Mouse (Mus musculus) regulatory T cell (primary cell): ENCODE data around the gene Lrrn2.

Experiments
- in situ Hi-C: fragments of 300-600 bp; cut with MboI, MseI; formaldehyde crosslinking; loops from one replicate; pipeline ENCODE4 v1.15.1; 2025; ENCODE audit warnings: high pct_unique_total_duplicates

The Lrrn2 gene

DNA sequence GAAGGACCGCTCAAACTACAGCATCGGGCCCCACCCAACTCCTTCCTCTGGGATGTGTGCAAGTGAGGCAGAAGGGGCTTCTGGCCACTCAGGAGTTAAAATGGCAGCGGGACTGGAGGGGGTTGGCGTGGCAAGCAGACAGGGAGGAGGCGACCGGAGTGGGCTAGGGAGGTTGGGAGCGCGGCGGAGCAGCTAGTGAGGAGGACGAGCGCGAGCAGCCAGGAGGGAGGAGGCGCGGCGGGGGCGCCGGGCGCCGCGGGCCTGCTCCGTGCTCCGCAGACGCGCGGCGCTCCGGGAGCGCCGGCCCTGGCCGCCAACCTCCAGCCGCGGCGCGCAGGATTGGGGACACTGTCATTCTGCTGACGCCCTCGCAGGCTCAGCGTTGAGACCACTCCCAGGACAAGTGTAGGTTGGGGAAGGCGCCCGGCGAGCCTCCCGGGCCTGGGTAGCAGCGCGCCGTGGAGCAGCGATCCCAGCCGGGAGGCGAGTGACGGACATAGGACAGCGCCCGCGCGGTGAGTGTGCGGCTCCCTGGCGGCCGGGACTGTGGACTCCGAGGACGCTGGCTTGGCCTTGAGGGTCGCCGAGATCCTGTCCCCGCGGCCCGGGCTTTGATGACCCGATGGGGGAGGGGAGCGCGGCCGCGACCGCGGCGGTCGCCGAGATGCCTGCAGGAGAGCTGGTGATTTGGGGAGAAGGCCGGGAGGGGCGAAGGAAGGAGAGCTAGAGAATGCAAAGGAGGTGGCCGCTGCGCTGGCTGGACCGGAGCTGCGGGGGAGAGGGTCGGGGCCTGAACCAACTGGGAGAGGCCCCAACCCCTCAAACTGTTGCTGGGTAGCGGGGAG is at the start of gene Lrrn2:
Gene Lrrn2, plus strand, starts transcription at position 113 of the 845 bp plus-strand sequence.
- in situ Hi-C loops = no loop called here

DNA sequence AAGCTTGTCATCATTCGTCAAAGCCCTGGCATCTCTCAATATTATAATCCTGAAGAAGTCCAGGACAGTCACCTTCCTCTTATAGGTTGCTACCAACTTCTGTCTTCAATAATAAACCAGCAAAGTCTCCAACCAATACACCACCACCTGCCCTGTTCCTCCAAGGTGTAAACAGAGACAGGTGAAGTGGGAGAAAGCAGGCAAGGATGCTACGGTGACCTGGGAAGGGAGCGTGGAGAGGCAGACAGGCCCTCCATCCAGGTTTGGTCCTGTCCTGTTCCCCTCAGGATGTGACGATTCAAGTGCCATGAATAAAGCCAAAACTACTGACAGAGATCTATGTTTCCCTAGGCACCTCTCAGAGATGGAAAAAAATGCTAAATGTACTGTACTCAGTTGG is 48.1 kb upstream of the Lrrn2 start:
- in situ Hi-C loops = no loop called here

DNA sequence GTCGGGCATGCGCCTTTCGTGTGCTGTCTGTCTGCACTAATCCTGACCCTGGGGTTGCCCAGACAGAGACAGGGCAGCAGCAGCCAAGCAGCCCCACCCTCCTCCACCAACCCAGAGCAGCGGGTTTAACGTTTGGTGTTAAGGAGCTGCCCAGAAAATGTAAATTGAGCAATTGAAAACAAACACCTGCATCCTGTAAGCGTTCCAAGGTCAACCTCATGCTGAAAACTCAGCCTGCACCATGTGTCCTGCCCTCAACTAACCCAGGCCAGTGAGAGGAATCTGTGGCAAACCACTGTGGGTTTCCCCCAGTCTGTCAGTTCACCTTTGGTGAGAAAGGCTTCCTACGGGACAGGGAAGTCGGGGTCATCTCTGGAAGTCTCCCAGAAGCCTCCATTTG is 46.0 kb upstream of the Lrrn2 start:
- in situ Hi-C loops = no loop called here

DNA sequence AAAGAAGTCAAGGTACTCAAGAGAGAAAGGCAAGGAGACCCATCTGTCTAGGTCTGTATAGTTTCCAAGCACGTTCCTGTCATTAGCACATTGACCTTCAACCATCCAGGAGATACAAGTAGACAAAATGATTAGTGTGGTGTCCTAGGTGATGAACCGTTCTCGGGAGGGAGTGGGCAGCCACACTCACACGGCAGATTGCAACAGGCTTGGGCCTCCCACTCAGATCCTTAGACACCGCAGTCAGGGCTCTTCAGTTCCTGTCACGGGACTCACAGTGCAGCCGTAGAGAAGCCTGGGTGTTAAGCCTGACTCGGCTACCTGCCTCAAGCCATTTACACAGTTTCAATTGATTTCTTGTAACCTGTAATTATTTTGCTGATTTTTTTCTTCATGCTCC is 43.2 kb upstream of the Lrrn2 start:
- in situ Hi-C loops = no loop called here

DNA sequence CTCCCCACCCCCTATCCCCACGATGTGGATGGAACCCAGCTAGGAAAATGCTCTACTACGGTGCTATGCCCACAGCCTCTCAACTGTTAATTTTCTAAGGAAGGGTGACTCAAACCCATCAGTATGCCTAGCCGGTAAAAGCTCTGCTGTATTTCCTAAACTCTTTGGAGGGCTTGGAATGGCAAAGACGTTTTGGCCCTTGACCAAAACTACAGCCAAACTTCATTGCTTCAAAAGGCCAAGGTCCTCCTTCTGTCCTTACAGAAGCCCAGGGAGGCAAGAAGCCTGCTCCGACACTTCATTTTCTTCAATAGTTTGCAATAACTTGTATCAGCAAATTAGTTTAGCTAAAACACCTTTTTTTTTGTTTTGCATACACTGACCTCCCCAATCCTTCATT is 42.4 kb upstream of the Lrrn2 start:
- in situ Hi-C loops = no loop called here

DNA sequence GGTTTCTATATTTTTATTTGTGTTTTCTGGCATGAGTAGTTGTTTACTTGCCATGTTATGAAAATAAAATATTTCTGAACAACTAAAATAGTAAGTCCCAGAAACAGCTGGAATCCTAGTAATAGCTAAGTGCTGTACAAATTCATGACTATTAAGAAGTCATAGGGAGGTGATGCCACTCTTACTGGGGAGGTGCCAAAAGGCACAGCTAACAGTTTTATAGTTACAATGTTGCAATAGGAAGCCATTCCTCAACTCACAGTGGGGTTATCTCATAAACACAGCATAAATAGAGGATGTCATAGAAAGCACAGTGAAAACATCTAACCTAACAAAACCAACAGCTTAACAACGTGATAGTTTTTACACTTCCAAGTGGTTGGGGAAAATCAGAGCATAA is 41.7 kb upstream of the Lrrn2 start:
- in situ Hi-C loops = no loop called here

DNA sequence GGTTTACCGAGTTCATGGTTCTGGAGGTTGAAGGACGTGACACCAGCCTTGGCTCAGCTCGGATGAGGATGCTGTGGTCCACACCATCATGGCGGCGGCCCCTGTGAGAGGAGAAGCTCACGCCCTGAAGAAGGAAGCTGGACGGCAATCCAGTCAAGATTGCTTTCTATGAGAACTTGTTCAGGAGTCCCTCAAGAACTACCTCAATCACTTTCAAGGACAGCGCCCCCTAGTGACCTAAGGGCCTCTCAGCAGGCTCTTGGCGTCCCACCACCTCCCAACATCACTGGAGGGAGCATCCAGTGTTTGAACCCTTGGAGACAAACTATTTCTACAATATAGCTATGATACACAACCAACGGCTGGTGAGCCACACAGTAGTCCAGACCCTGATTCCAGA is 36.5 kb upstream of the Lrrn2 start:
- in situ Hi-C loops = no loop called here

DNA sequence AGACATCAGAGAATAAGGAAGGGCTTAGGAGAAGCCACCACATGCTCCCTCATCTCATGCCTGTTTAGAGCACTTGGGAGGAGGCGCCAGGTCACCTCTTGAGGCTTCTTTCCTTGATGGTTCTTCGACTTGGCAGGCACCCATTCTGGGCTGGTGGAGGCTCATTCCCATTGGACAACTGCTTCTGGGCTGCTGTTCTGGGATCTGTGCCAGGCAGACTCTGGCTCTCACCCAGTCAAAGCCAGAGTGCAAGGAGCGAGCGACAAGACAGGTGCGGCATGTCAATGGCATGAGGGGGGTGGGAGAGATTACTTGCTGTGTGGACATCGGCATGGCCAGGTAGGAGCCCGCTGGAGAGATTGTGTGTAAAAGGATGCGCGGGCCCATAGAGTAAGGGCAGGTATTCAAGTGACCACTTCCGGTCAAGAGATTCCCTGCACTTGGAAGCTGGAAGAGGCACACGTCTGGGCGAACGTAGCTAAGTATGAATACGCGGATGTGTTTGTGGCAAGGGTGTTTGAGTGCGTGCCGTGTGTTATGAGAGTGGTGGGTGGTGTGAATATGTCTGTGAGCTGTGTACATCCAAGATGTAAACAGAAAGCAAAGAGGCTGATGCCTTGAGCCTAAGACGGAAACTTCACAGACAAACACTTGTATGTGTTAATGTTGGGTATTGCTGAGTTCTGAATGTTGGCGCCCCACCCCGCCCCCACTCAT is 35.8 kb upstream of the Lrrn2 start:
- in situ Hi-C loops = no loop called here

DNA sequence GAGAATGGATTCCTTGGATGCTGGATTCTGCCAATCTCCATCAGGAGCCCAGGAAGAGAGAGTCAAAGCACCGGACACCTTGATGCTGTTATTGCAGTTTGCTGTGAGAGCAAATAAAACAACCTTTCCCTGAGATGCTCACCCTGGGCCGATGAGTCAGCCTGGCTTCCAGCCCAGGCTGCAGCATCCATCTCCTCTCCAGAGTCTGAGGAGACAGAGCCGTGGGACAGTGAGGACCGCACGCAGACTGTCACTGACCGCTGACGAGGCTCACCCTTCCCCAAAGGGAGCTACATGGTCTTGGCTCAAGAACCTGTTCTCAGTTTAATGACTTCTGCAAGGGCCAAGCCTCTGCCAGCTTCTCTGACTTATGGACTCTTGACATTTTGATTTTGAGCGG is 34.3 kb upstream of the Lrrn2 start:
- in situ Hi-C loops = no loop called here

DNA sequence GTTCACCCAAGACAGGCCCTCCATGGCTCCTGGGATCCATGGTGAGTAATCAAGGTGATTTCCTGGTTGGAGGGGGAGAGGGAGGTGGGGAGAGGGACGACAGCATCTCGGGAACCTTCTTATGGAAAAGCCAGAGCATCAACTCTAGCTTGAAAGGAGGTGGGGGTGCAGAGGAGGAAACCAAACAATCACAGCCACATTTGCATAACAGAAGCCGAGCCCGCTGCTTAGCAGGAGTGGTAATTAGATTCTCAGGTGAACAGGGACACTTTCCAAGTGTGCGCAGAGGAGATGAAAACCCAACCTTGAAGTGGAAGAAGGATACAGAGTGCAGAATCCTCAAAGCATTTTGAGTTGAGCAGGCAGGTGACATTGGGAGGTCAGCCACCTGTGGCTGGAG is 29.3 kb upstream of the Lrrn2 start:
- in situ Hi-C loops = no loop called here

DNA sequence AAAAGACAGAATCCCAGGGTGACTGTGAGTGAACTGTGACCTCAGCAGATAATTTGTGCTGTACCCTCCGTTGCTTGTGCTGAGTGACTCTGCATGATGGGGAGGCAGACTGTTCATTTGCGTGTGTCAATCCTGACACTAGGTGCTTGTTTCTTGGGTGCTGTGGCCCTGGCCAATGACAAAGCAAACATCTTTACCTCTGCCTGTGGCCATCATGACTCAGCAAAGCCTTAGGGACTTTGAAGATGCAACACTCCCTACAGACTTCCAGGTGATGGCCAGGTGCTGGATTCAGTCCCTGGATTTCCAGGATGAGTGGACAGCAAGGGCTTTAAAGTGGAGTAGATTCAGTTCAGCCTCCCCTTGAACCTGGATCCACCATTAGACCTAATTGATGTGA is 28.8 kb upstream of the Lrrn2 start:
- in situ Hi-C loops = no loop called here

DNA sequence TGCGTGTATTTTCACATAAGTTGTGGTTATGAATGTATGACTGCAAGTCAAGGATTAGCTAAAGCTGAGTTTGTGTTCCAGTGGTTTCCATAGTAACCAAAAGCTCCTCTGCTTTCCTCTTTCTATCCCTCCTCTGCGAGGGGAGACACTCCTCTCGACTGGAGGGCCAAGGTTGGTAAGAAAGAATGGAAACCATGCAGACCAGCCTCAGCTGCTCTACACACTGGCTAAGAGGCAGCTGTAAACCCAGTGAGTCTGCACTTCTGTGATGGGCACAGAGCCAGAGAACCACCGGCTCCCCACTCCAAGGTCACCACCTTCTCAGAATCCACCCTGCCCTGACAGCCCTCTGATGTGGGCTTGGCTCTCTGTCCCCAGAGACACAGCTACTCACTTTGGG is 28.3 kb upstream of the Lrrn2 start:
- in situ Hi-C loops = no loop called here

DNA sequence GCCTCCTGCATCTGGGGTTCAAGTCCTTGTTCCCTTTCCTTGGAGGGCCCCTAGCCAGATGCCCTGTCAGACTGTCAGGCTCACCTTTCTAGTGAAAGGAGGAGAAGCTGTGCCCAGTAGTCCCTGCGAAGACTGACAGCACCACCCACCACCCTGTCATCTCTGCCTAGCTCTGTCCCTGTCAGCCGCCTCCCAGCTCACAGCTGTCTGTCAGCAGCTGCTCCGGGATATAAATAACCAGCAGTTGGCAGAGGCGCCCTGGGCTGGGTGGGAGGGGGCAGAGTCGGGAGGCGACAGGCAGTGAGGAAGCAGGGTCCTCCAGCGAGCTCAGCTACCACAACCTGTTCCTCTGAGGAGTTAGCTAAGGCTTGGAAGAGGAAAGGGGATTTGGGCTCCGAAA is 26.8 kb upstream of the Lrrn2 start:
- in situ Hi-C loops = no loop called here

DNA sequence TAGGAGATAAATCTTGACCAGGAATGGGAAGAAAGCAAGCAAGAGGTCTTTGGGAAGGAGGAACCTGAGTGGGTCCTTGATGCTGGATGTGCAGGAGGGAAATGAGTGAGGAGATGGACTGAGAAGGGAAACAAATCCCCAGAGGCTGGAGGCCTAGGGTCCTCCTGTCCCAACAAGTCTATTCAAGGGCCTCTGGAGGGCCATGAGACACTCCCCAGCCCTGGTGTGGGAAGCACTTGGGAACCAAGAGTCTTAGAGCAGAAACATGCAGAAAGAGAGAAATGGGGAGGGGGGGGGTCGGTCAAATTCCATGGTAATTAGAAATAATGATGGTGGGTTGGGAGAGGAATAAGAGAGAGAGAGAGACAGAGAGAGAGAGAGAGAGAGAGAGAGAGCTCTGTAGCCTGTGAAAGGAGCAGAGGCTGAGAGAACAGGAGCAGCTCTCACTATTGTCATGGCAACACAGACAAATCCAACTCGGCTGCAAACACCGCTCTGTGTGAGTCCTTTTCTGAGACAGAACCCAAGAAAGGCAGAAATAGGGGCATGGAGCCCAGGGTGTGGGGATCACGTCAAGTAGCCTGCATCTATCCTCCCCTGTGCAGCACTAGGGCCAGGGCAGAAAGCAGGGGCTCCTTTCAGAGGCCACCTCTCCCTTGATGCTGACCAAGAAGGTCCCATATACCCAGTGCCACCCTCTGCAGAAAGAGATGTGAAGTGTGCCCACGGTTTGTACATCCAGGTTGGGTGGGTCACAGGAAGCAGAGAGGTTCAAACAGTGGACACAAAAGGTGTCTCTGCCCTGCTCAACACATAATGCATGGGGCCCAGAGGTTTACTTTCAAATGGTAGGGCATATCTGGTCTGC is 21.3 kb upstream of the Lrrn2 start:
- in situ Hi-C loops = no loop called here

DNA sequence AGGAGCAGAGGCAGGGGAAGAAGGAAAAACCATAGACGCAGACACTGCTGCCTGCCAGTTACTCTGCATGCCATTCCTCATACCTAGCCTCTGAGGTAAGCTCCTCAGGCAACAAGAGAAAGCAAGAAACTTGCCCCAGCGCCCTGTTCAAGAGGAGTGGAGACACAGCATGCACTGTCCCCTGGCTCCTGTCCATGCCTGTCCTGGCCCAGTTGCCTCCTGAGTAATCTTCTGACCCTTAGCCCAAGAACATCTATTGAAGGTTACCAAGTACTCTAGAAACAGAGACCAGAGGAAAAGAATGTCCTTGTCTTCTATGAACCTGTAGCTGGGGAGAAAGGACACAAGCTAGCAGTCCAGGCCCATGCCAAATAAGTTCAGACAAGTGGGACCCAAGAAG is 15.9 kb upstream of the Lrrn2 start:
- in situ Hi-C loops = no loop called here

DNA sequence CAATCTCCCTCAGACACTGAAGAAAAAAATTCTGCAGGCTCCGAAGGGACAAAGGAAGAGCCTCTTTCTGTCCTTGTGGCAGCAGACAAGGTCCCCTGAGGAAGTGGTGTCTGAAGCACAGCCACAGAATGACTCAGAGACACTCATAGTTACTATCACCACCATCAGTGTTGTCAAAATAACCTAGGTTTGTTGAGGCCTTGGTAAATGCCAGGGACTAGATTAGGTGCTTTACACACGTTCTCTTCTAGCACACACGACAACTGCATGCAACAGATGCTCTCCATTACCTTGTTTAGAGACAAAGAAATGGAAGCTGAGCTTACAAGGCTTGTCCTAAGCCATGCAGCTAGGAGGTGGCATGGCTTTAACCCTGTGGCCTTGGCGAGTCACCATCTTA is 14.5 kb upstream of the Lrrn2 start:
- in situ Hi-C loops = no loop called here

DNA sequence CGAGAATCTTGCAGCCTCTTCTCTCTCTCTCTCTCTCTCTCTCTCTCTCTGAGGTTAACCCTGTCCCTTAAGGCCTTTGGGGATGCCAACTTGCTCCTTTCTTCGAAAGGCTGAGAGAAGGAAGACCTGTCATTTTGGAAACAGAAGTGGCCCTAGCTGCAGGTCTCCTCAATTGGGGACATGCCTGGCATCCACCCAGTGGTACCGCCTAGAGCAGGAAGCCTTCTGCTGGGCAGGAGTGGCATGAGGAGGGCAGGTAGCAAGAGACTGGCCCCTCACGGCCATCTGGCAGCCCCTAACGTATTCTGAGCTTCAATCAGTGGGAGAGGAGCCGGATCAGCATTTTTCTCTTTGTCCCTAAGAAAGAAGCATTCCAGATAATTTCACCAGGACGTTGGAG is 9.7 kb upstream of the Lrrn2 start:
- in situ Hi-C loops = no loop called here

DNA sequence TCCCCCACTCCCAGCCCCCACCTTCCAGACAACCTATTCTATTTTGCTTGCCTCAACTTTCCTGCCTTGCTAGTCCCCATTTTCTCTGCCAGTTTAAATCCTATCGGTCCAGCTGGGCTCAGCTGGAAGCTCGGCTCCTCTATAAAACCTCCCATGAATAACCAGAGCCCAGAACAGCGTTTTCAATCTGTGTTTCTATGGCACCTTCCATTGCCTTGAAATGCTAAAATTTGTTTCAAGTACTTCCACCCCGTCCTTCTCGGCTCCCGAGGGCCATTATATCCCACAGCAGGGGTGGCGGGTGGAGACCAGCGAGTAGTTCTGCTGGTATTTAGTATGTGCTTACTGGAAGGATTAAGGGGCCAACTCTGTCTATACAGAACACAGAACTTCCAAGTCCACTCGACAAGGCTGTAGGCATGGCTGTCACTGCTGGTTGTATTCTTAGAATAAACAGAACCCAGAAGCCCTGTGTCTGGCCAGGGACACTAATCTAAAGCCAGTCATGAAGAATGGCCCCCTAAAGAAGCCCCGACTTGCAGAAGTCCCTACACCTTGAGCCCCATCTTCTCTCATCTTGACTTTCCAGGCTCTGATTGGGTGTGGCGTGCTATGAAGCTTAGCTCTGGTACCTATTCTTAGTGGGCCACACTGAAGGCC is 992 bp upstream of the Lrrn2 start:
- in situ Hi-C loops = no loop called here

DNA sequence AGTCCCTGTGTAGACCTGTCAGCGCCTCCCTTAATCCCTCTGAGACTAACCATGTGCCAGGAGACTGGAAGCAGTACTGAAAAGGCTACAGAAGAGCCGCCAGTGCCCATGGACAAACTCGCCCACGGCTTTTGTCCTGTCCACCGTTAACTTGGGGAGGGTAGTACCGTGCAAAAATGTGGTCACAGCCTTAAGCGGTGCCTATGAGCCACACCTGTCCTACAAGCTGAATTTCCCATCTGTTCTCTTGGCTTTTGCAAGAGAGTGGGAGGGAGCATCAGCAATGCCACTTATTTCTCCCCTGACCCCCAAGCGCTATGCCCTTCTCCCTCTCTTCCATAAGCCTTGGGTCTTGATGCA is 292 bp upstream of the Lrrn2 start:
- in situ Hi-C loops = no loop called here

DNA sequence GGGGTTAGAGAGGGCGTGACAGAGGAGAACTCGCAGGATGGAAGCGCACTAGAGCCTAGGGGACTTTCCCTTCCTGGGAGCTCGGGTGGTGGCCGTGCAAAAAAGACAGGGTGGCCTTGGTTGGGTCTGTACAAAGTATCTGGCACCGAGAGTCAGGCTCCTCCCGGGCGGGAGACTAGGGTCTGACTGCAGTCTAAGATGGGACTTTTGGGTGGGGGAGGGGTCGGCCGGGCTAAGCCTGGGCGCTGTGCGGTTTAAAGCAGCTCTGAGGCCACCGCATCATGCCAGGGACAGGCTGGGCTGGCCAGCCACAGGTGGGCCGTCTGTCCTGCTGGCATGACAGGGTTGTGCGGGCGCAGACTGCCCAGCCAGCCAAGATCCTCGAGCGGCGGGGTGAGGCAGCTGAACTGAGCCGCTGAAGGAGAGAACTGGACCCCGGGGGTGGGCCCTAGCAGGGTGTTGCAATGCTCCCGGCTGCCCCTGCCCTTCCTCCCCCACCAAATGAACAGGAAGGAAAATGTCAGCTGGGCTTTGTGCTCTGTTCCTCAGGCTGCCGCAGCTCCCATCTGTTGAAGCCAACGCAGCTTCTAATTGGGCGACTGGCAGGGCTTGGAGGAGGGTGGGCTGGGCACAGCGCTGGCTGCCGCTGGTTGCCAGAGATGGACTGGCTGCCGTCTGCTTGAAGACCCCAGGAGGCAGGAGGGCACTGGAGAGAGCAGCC is 1.1 kb downstream of the Lrrn2 start:
- in situ Hi-C loops = no loop called here

DNA sequence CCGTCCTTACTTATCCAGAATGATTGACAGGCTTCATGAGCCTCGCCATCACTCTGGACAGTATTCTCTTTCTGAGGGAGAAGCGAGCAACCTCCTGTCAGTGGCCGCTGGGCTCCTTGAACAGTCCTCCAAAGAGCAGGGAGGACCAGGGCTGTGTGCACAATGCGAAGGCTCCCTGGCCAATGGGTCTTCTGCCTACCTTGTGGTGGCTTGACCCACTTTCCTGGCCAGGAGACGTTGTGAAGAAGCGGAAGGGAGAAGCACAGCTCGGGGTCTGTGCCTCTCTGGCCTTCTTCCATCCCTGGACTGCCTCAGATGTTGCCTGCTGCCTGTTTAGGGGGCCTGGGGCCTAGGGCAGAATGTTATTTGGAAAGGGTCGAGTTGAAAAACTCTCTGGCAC is 1.8 kb downstream of the Lrrn2 start:
- in situ Hi-C loops = no loop called here
